Mouse (Mus musculus): ENCODE measurements at regions not wholly inside any gene's neighbourhood (a gene's known extent, or its start where the extent isn't known, plus 50 kb on each side); places are given as distances from the start of the nearest gene placed in this dataset.

DNA sequence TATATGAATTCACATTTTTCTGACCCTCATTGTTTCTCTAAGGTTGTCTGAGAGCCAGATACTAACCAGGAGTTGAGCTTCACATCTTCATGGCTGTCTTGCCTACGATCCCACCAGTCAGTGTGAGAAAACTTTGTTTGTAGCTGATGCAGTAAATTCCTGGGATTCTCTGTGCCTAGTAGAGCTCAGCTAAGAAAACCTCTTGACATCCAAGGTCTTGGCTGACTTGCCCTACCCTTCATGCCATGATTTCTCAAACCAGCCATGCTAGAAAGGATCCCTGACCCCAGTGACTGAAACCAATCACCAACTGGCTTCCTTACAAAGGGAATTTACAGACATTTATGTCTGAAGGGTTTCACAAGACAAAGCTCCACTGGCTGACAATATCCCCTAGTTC lies 364.5 kb downstream of the Zfp619 start:
- no peak for DNase-seq

DNA sequence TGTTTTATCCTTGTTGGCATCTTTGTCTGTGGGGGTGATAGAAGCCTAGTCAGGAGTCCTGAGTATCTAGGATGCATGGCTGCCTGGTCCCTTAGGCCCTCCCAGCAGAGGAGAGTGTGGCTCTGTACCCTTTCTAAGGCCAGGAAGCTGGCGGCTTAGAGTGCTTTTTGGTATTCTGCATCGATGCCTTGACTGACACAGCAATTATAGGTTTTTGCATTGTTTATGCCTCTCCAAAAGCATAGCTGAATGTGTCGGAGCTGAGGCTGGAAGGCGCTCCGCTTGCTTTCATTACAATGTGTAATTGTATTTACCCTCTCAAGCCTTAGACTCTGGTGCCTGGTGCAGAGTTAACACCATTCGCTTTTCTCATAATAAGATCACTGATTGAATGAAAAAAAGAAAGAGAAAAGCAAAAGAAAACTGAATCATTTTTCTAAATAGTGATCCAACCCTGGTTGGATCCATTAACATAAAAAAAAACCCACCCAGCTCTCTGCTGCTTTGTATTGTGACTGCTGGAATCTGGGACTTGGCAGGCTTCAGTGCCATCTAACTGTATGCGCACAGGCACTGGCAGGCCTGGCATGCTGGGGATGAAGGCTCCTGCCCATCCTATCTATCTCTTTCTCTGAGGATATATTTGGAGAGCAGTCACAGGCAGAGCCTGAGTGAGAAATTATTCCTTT lies 376.8 kb downstream of the Zfp619 start:
- no peak for DNase-seq

DNA sequence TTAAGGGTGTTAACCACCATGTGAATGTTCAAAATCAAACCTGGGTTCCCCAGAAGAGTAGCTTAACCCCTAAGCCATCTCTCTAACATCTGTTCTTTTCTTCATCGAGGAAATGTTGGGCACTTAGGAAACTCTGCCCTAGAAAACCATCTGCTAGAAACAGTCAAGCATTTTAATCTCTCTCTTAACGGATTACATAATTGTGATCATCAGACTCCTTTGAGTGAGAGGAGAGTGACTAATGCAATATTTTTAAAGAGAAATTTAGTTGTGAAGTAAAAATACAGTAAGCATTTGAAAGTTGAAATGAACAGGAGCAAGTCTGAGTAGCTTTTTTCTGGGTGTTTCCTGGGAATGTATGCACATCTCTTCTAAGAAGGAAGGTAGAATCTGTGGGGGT lies 379.4 kb downstream of the Zfp619 start:
- no peak for DNase-seq

DNA sequence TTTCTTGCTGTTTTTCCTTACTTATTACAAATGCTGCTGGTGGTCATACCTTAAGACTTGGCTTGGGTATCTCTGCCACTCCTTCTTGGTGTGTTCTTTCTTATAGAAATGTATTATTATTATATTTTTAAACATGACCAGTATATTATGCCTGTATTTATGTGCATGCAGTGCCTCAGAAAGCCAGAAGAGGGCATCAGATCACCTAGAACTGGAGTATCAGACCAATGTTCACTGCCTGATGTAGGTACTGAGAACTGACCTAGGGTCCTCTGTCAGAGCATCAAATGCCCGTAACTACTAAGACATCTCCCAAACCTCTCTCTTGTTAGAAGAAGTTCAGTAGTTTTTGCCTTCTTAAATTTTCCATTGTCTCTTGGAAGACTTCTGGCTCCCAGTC lies 380.7 kb downstream of the Zfp619 start:
- DNase-seq, result peak; percentile 2

DNA sequence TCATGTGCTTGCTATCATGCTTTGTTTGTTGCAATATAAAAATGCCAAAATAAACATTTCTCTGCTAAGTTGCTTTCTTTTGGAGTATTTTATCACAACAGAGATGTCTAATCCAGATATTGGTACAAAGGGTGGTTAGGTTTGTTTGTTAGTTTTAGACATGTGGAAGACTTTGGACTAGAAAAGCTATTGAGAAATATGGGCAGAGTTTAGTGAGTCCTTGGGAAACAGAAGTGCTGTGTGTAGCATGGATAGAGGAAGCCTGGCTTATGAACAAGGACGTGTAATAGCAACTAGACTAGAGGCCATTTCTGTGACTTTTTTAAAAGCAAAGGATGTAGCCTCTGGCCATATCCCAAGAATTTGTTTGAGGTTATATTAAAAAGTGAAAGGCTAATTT lies 416.4 kb downstream of the Zfp619 start:
- DNase-seq, result no peak

DNA sequence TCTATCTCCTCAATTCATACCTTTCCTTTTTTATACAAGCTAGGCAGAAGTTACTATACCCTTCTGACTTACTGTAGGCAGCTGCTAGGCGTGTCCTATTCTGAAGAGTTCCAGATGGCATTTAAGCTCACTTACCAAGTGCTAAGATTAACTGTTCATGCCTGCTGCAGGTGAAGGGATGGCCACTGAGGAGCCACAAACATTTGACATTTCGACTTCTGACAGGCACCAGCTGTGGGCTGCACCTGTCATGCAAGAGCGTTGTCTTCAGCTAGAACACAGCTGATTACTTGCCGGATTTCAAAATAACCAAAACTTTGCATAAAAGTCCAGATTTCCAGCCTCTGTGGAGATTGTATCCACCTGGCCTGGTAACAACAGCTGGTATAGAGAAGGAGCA lies 419.7 kb downstream of the Zfp619 start:
- no peak for DNase-seq

DNA sequence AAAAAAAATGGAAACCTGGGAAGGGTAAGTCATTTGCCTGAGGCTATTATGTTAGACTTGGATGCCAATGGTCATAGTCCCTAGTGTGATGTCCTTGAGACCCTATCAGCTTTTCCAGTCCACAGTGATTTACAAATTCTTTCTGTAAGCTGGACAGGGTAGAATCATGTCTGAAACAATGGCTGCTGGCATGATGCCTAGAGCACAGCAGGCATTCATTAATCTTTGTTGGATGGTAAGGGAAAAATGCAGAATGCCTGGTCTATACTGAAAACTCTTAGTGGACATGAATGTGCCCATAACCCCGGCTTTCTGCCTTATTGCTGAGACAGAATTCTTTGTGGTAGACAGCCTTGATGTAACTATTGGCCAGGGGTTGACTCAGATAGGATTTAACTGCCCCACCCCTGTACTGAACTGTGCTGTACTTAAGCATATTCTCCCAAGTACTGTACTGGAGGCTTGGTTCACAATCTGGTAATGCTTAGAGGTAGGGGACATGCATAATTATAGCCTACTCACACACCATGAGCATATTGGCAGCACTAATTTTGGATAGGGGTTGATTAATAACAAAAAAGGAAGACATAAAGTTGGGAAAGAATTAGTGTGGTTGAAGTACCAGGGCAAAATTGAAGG lies 424.8 kb downstream of the Zfp619 start:
- no peak for DNase-seq

DNA sequence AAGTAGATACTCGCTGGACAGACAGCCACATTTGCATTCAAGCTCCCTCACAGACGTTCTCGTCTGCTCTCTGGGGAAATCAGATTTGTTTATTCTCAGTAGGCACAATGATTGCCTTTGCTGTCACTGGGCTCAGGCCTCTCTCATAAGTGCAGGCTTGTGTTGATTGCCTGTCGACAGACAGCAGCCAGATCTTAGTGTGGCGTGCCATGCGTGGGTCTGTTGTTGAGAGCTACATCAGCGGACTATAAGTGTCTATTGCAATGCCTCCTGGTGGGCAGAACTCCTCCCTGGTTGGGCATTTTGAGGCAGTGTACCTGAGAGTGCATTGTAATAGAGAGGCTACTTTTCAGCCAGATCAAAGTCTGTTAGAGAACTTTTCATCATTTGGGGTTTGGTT lies 436.5 kb downstream of the Zfp619 start:
- no peak for DNase-seq

DNA sequence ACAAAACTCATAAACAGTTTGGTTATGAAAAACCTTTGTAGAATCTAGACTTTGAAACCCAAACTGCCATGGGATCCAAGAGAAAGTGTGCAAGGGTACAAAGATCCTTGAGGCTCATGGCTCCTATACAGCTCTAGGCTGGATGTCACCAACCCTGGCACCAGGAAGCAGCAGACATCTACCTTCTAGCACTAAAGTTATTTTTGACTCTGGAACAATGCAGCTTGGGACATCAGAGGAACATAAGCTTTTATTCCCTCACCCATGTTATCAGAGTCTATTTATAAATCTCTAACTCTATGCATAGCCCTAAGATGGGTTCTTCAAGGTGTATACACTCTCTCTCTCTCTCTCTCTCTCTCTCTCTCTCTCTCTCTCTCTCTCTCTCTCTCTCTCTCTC lies 437.4 kb downstream of the Zfp619 start:
- no peak for DNase-seq

DNA sequence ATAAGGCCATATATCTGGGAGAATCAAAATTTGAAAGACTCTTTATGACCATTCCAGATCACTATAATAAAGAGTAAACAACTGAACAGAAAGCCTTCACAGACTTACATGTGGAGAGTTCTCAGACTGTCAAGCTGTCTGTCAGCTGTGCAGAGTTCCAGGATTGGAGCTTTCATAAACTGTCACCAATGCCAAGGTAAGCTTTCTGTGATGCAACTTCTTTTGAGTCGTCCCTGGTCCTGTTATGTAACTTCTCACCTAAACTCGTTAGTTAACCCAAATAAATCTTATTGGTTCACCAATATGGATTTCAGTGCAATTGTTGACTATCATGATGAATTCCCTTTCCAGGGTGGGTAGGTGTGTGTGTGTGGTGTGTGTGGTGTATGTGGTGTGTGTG lies 460.6 kb downstream of the Zfp619 start:
- no peak for DNase-seq

DNA sequence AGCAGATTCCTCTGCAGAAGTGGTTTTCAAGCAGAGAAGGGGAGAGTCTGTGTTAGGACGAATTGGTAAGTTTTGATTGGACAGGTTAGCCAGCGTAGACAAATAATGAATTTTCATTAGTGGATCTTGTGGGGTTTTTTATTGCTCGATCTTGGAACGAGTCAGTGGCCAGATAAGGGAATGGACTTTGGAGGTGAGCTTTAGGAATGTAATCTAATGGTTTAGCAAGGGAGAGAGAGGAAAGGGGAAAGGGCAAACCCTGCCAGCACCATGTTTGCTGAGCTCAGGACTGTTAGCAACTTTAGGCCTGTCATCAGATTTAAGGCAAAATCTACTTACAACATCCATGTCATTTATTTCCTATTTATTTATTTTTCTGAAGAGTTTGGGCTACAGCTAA lies 464.1 kb downstream of the Zfp619 start:
- no peak for DNase-seq
